Mouse (Mus musculus) limb, embryonic 11.5 days (tissue): ENCODE results near the gene Gm20458. TPM values are rescaled to one million over a fixed set of nuclear protein-coding genes. Genes with fewer than 3 reads are reported as not detected.

Experiments
- ATAC-seq: fragments of 200-750 bp; cut with Nextera tagmentation; 2 replicates; pipeline ENCODE4 v1.8.0; 2017; ENCODE audit warnings: low read depth; ENCODE audit not compliant: insufficient number of reproducible peaks, low FRiP score, low TSS enrichment
- DNase-seq: peaks from one replicate; pipeline ENCODE4 v3.0.0-alpha.2; 2015; ENCODE audit warnings: low spot score
- H3K27ac ChIP-seq: fragments of 300-500 bp; sonication (generic); replicated peaks from 2 replicates; pipeline ENCODE4 v1.5.1; 2014; ENCODE audit warnings: low read depth, mild to moderate bottlenecking, low read length
- H3K27me3 ChIP-seq: fragments of 300-500 bp; sonication (generic); 2 replicates; pipeline ENCODE4 v1.6.1; 2014; ENCODE audit warnings: mild to moderate bottlenecking, low read length, mixed read lengths; ENCODE audit not compliant: control insufficient read depth, insufficient read depth
- H3K36me3 ChIP-seq: fragments of 300-500 bp; sonication (generic); 2 replicates; pipeline ENCODE4 v1.6.1; 2014; ENCODE audit warnings: mild to moderate bottlenecking, low read length, moderate library complexity, mixed read lengths; ENCODE audit not compliant: control insufficient read depth, insufficient read depth
- H3K4me1 ChIP-seq: fragments of 300-500 bp; sonication (generic); 2 replicates; pipeline ENCODE4 v1.6.1; 2014; ENCODE audit warnings: low read length, mixed read lengths; ENCODE audit not compliant: control insufficient read depth, insufficient read depth
- H3K4me2 ChIP-seq: fragments of 300-500 bp; sonication (generic); 2 replicates; pipeline ENCODE4 v1.6.1; 2014; ENCODE audit warnings: low read depth, mild to moderate bottlenecking, moderate library complexity; ENCODE audit not compliant: severe bottlenecking
- H3K4me3 ChIP-seq: fragments of 300-500 bp; sonication (generic); 2 replicates; pipeline ENCODE4 v1.5.1; 2014; ENCODE audit warnings: low read depth, low read length
- H3K9ac ChIP-seq: fragments of 300-500 bp; sonication (generic); 2 replicates; pipeline ENCODE4 v1.6.1; 2014; ENCODE audit warnings: mild to moderate bottlenecking, low read length
- H3K9me3 ChIP-seq: fragments of 300-500 bp; sonication (generic); 2 replicates; pipeline ENCODE4 v1.6.1; 2016; ENCODE audit warnings: low read length; ENCODE audit not compliant: control insufficient read depth
- WGBS: fragments of 180-500 bp; shearing (Covaris S2); extraction: QIAGEN DNeasy Blood & Tissue Kit; methylation state at CpG from one replicate; pipeline ENCODE4 v1.1.7; 2014; 5-methylcytosine and 5-hydroxymethylcytosine counted together
- polyA plus RNA-seq: library from polyadenylated mRNA; unstranded; fragments of >200 nt; fragmentation: Nextera tagmentation; extraction: Ambion mirVana; gene quantifications from 2 replicates; pipeline ENCODE4 v1.2.1, GENCODE M21; 2014

The Gm20458 gene
- polyA plus RNA-seq, 1 experiment from 2014 or later: 3.6 TPM

DNA sequence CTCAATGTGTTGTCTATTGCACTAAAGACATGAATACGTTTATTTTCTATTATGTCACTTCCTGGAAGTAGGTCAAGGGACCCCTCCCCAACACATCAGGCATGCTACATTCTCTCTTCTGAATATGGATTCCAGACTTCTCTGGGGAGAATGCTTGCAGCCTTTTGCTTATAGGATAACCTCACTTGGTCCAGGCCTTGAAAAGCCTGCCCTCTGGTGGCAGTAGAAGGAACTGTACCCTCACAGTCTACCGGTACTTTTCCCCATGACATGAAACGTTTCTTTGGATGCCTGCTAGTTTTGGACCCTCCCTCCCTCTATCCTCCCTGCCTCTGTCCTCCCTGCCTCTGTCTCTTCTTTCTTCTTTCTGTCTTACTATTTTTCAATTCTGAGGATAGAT is 70.4 kb downstream of the Gm20458 start:
- Histone ChIP-seq H3K27ac (no peak overlapping the region), H3K9me3 (no peaks in the 10 kb centered on the region), H3K4me2 (no peak overlapping the region), H3K4me3 (no peak overlapping the region), H3K4me1 (no peaks in the 10 kb centered on the region), H3K9ac (no peak overlapping the region), H3K36me3 (no peaks in the 10 kb centered on the region), H3K27me3 (no peaks in the 10 kb centered on the region)
- no peak for ATAC-seq
- peak; percentile 84 for DNase-seq
- WGBS: 8% methylated on average over 3 of the region's 3 CpGs

DNA sequence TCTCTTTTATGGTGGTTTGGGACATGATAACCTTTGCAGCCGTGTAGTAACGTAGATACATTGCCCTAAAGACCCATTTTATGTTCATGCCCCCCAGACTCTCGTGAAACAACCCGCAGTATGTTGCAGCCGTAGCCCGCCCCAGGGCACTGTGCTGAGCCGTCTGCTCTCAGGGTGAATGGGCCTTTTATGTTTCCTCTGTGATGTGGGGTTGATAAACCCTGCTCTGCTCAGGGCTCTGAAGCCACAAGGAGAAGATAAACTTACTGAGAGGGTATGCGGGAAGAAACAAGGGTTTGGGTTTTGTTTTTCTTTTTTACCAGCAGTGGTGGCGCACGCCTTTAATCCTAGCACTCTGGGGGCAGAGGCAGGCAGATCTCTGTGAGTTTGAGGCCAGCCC is 73.5 kb downstream of the Gm20458 start:
- ATAC-seq: no peak
- Histone ChIP-seq H3K27me3 (no peaks in the 10 kb centered on the region), H3K36me3 (no peaks in the 10 kb centered on the region), H3K4me1 (no peaks in the 10 kb centered on the region), H3K9ac (no peak overlapping the region; the same call in 1 of the 2 replicates), H3K27ac (no peak overlapping the region), H3K4me2 (no peak overlapping the region), H3K9me3 (no peaks in the 10 kb centered on the region), H3K4me3 (no peak overlapping the region)
- WGBS: 75% methylated on average over 10 of the region's 10 CpGs
- no peak for DNase-seq

DNA sequence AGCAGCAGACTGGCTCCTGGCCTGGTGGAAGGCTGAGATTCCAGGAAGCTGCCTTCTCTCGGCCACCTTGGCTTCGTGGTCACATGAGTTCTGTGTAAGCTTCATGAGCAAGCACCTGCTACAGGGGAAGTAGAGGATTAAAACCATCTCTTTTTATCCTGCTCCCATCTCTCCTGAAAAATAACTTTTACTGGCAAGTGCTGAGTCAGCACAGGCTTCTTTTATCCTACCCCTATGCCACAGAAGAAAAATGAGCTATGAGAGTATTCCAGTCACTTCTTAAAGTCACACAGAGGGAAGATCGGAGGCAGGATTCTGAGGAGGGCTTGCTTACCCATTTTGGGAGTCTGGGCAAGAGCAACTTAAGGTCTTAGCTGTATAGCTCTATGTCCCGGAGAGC is 76.2 kb downstream of the Gm20458 start:
- ATAC-seq (no peak), DNase-seq (no peak)
- Histone ChIP-seq H3K4me1 (no peaks in the 10 kb centered on the region), H3K9ac (no peak overlapping the region), H3K27ac (no peak overlapping the region), H3K27me3 (no peaks in the 10 kb centered on the region), H3K4me3 (no peak overlapping the region), H3K9me3 (no peaks in the 10 kb centered on the region), H3K4me2 (no peak overlapping the region), H3K36me3 (no peaks in the 10 kb centered on the region)
- WGBS: 80% methylated on average over 4 of the region's 4 CpGs

Other genes starting within 250 kb of the Gm20458 start
- not detected in 2 replicates for gene Wfdc15b, start 239.3 kb upstream of the Gm20458 start, polyA plus RNA-seq
- not detected in 2 replicates for gene Svs2, start 222.5 kb upstream of the Gm20458 start, polyA plus RNA-seq
- not detected in 2 replicates for gene Svs3b, start 204.3 kb upstream of the Gm20458 start, polyA plus RNA-seq
- not detected in 2 replicates for gene Svs4, start 182.5 kb upstream of the Gm20458 start, polyA plus RNA-seq
- gene Svs3a, start 171.7 kb upstream of the Gm20458 start, polyA plus RNA-seq: not detected in 2 replicates
- not detected in 2 replicates for gene Svs6, start 144.2 kb upstream of the Gm20458 start, polyA plus RNA-seq
- gene Svs5, start 128.2 kb upstream of the Gm20458 start, polyA plus RNA-seq: not detected in 2 replicates
- 0.43 and 0.76 TPM in 2 replicates for gene Slpi, start 71.9 kb upstream of the Gm20458 start, polyA plus RNA-seq
- gene Rbpjl, start 57.8 kb upstream of the Gm20458 start, polyA plus RNA-seq: 0.04 and 0.16 TPM in 2 replicates
- gene Matn4, start 55.8 kb upstream of the Gm20458 start, polyA plus RNA-seq: 2.7 and 3.6 TPM in 2 replicates
- gene Sdc4, start 17.1 kb upstream of the Gm20458 start, polyA plus RNA-seq: 22.6 and 23.6 TPM in 2 replicates
- gene Sys1, start 4.0 kb upstream of the Gm20458 start, polyA plus RNA-seq: 52.6 and 53.6 TPM in 2 replicates
- not detected in 2 replicates for gene Trp53tg5, start 12.8 kb downstream of the Gm20458 start, polyA plus RNA-seq
- gene Dbndd2, start 25.1 kb downstream of the Gm20458 start, polyA plus RNA-seq: 0.38 and 1.3 TPM in 2 replicates
- gene Pigt, start 36.6 kb downstream of the Gm20458 start, polyA plus RNA-seq: 40.4 and 42.2 TPM in 2 replicates
- gene Wfdc2, start 101.4 kb downstream of the Gm20458 start, polyA plus RNA-seq: 38.7 and 38.9 TPM in 2 replicates
- not detected in 2 replicates for gene Spint3, start 112.5 kb downstream of the Gm20458 start, polyA plus RNA-seq
- not detected in 2 replicates for gene Wfdc6a, start 124.5 kb downstream of the Gm20458 start, polyA plus RNA-seq
- gene Eppin, start 132.6 kb downstream of the Gm20458 start, polyA plus RNA-seq: not detected in 2 replicates
- not detected in 2 replicates for gene Wfdc6b, start 152.6 kb downstream of the Gm20458 start, polyA plus RNA-seq
- not detected in 2 replicates for gene Wfdc8, start 152.7 kb downstream of the Gm20458 start, polyA plus RNA-seq
- not detected in 2 replicates for gene Wfdc16, start 177.8 kb downstream of the Gm20458 start, polyA plus RNA-seq
- not detected in 2 replicates for gene Wfdc10, start 195.1 kb downstream of the Gm20458 start, polyA plus RNA-seq
- gene Wfdc9, start 195.6 kb downstream of the Gm20458 start, polyA plus RNA-seq: not detected in 2 replicates
- not detected in 2 replicates for gene Wfdc11, start 213.1 kb downstream of the Gm20458 start, polyA plus RNA-seq
- gene Wfdc13, start 224.1 kb downstream of the Gm20458 start, polyA plus RNA-seq: 0.60 TPM in 1 of 2 replicates, not detected in the other
- not detected in 2 replicates for gene Spint4, start 237.5 kb downstream of the Gm20458 start, polyA plus RNA-seq